Mouse (Mus musculus) embryonic fibroblast, embryonic 13.5 days (primary cell): Measurements from ENCODE around the gene Igfbp2.

ENCODE experiments used
- CTCF ChIP-seq: IDR thresholded peaks from 2 replicates; pipeline ENCODE4 v1.5.1; 2011; ENCODE audit warnings: mild to moderate bottlenecking, control low read depth, low read length, moderate library complexity, borderline replicate concordance; ENCODE audit not compliant: insufficient read depth
- POLR2A ChIP-seq: IDR thresholded peaks from 2 replicates; pipeline ENCODE4 v1.6.1; 2011; ENCODE audit warnings: low read depth, mild to moderate bottlenecking, control low read depth, low read length, moderate library complexity

GRCm38 (mm10) chr1:72857142-72857541, 32.8 kb downstream of the Igfbp2 start:
- peak; percentile 16; the same call in 1 of the 2 replicates for TF ChIP-seq POLR2A
- TF ChIP-seq CTCF, result no peak
